Mouse (Mus musculus) neural tube, embryonic 14.5 days (tissue): ENCODE measurements around the gene Gal3st1. TPM values are rescaled to one million over a fixed set of nuclear protein-coding genes. Genes with fewer than 3 reads are reported as not detected.
"Not testable (repeated sequence)": the region's sequence is repeated elsewhere in the genome, so short reads cannot be mapped to it uniquely, and the experiment has no call there.

Experiments used
- ATAC-seq: fragments of 200-750 bp; cut with Nextera tagmentation; 2 replicates; pipeline ENCODE4 v1.8.0; 2017; ENCODE audit warnings: low read depth, mild to moderate bottlenecking, moderate TSS enrichment, moderate library complexity
- H3K27ac ChIP-seq: fragments of 300-500 bp; sonication (generic); 2 replicates; pipeline ENCODE4 v1.5.1; 2014; ENCODE audit warnings: low read depth, mild to moderate bottlenecking, control low read depth, low read length, moderate library complexity, mixed read lengths
- H3K27me3 ChIP-seq: fragments of 300-500 bp; sonication (generic); 2 replicates; pipeline ENCODE4 v1.6.1; 2014; ENCODE audit warnings: low read length; ENCODE audit not compliant: control insufficient read depth, insufficient read depth
- H3K36me3 ChIP-seq: fragments of 300-500 bp; sonication (generic); 2 replicates; pipeline ENCODE4 v1.6.1; 2014; ENCODE audit warnings: low read length, mixed read lengths; ENCODE audit not compliant: control insufficient read depth, insufficient read depth
- H3K4me1 ChIP-seq: fragments of 300-500 bp; sonication (generic); 2 replicates; pipeline ENCODE4 v1.6.1; 2014; ENCODE audit warnings: low read length; ENCODE audit not compliant: control insufficient read depth, insufficient read depth
- H3K4me2 ChIP-seq: fragments of 300-500 bp; sonication (generic); 2 replicates; pipeline ENCODE4 v1.6.1; 2014; ENCODE audit warnings: mild to moderate bottlenecking, low read depth, low read length, control low read depth
- H3K4me3 ChIP-seq: fragments of 300-500 bp; sonication (generic); 2 replicates; pipeline ENCODE4 v1.5.1; 2014; ENCODE audit warnings: low read depth, low read length, control low read depth, mixed read lengths
- H3K9ac ChIP-seq: fragments of 300-500 bp; sonication (generic); replicated peaks from 2 replicates; pipeline ENCODE4 v1.6.1; 2014; ENCODE audit warnings: low read depth, mild to moderate bottlenecking, control low read depth, low read length, mixed read lengths
- H3K9me3 ChIP-seq: fragments of 300-500 bp; sonication (generic); 2 replicates; pipeline ENCODE4 v1.6.1; 2016; ENCODE audit warnings: low read length; ENCODE audit not compliant: control insufficient read depth
- WGBS: fragments of 180-500 bp; shearing (Covaris S2); extraction: QIAGEN DNeasy Blood & Tissue Kit; methylation state at CpG from one replicate; pipeline ENCODE4 v1.1.7; 2014; 5-methylcytosine and 5-hydroxymethylcytosine counted together
- polyA plus RNA-seq: library from polyadenylated mRNA; unstranded; fragments of >200 nt; fragmentation: Nextera tagmentation; extraction: Ambion mirVana; gene quantifications from 2 replicates; pipeline ENCODE4 v1.2.1, GENCODE M21; 2014

Gal3st1 gene
- polyA plus RNA-seq, 1 experiment from 2014 or later = 6.2 TPM

GRCm38 (mm10) chr11:3995511-3995910, 12.1 kb downstream of the Gal3st1 start:
- Histone ChIP-seq H3K9me3 (no peaks in the 10 kb centered on the region), H3K27ac (no peak overlapping the region), H3K4me3 (no peak overlapping the region), H3K4me2 (no peak overlapping the region), H3K4me1 (no peaks in the 10 kb centered on the region), H3K9ac (no peak overlapping the region), H3K36me3 (no peaks in the 10 kb centered on the region), H3K27me3 (peaks cover 25% of the 10 kb centered on the region)
- ATAC-seq = no peak
- WGBS = 90% methylated on average over 5 of the region's 5 CpGs

- no peaks in the 10 kb centered on the region for H3K9me3 ChIP-seq
- H3K27me3 ChIP-seq = peaks cover 25% of the 10 kb centered on the region
- H3K4me2 ChIP-seq = no peak overlapping the region
- H3K36me3 ChIP-seq = no peaks in the 10 kb centered on the region
- H3K4me1 ChIP-seq = no peaks in the 10 kb centered on the region
- ATAC-seq = no peak
- no peak overlapping the region for H3K4me3 ChIP-seq
- no peak overlapping the region for H3K27ac ChIP-seq
- no peak overlapping the region for H3K9ac ChIP-seq
- 87% methylated on average over 3 of the region's 3 CpGs for WGBS
Observed at GRCm38 (mm10) chr11:3996840-3997239, 13.4 kb downstream of the Gal3st1 start.

- no peak overlapping the region for H3K27ac ChIP-seq
- H3K4me3 ChIP-seq = peak overlapping the region; percentile 9; the same call in 1 of the 2 replicates
- no peak for ATAC-seq
- H3K9ac ChIP-seq = no peak overlapping the region
- peak overlapping the region; percentile 36 for H3K4me2 ChIP-seq
- peaks cover 25% of the 10 kb centered on the region for H3K27me3 ChIP-seq
- H3K9me3 ChIP-seq = no peaks in the 10 kb centered on the region
- no peaks in the 10 kb centered on the region for H3K4me1 ChIP-seq
- no peaks in the 10 kb centered on the region for H3K36me3 ChIP-seq
- WGBS = 6% methylated on average over 66 of the region's 66 CpGs
Observed at GRCm38 (mm10) chr11:3997978-3998720, 14.7 kb downstream of the Gal3st1 start.

GRCm38 (mm10) chr11:3999547-3999946, 16.1 kb downstream of the Gal3st1 start:
- Histone ChIP-seq H3K9ac (no peak overlapping the region), H3K4me2 (no peak overlapping the region), H3K4me3 (no peak overlapping the region), H3K27me3 (peaks cover 25% of the 10 kb centered on the region), H3K4me1 (no peaks in the 10 kb centered on the region), H3K9me3 (no peaks in the 10 kb centered on the region), H3K27ac (no peak overlapping the region), H3K36me3 (no peaks in the 10 kb centered on the region)
- 48% methylated on average over 5 of the region's 5 CpGs for WGBS
- no peak for ATAC-seq

GRCm38 (mm10) chr11:4001603-4002002, 18.2 kb downstream of the Gal3st1 start:
- Histone ChIP-seq H3K27me3 (peaks cover 25% of the 10 kb centered on the region), H3K4me3 (no peak overlapping the region), H3K4me1 (no peaks in the 10 kb centered on the region), H3K4me2 (no peak overlapping the region), H3K9me3 (no peaks in the 10 kb centered on the region), H3K9ac (no peak overlapping the region), H3K36me3 (no peaks in the 10 kb centered on the region), H3K27ac (no peak overlapping the region)
- 11% methylated on average over 5 of the region's 5 CpGs for WGBS
- ATAC-seq = no peak

- H3K9me3 ChIP-seq = no peaks in the 10 kb centered on the region
- no peak overlapping the region for H3K9ac ChIP-seq
- no peak overlapping the region for H3K4me2 ChIP-seq
- no peaks in the 10 kb centered on the region for H3K36me3 ChIP-seq
- no peak overlapping the region for H3K27ac ChIP-seq
- H3K4me1 ChIP-seq = no peaks in the 10 kb centered on the region
- H3K27me3 ChIP-seq = no peaks in the 10 kb centered on the region
- ATAC-seq = no peak
- no peak overlapping the region for H3K4me3 ChIP-seq
- 72% methylated on average over 5 of the region's 5 CpGs for WGBS
Observed at GRCm38 (mm10) chr11:4005220-4005805, 21.9 kb downstream of the Gal3st1 start.

- Histone ChIP-seq H3K4me3 (no peak overlapping the region), H3K27me3 (no peaks in the 10 kb centered on the region), H3K4me2 (no peak overlapping the region), H3K4me1 (no peaks in the 10 kb centered on the region), H3K9me3 (no peaks in the 10 kb centered on the region), H3K9ac (no peak overlapping the region), H3K36me3 (no peaks in the 10 kb centered on the region), H3K27ac (no peak overlapping the region)
- WGBS = 86% methylated on average over 3 of the region's 3 CpGs
- no peak for ATAC-seq
Observed at GRCm38 (mm10) chr11:4006462-4006861, 23.0 kb downstream of the Gal3st1 start.

- ATAC-seq = no peak
- 82% methylated on average over 1 of the region's 1 CpGs for WGBS
- no peak overlapping the region for H3K27ac ChIP-seq
- H3K27me3 ChIP-seq = no peaks in the 10 kb centered on the region
- no peak overlapping the region for H3K4me3 ChIP-seq
- no peaks in the 10 kb centered on the region for H3K36me3 ChIP-seq
- H3K4me2 ChIP-seq = no peak overlapping the region
- no peaks in the 10 kb centered on the region for H3K4me1 ChIP-seq
- no peak overlapping the region for H3K9ac ChIP-seq
- 0 out of 2 replicates have a peak, but pooled peaks cover 2% of the 10 kb centered on the region for H3K9me3 ChIP-seq
Observed at GRCm38 (mm10) chr11:4012616-4013015, 29.2 kb downstream of the Gal3st1 start.

GRCm38 (mm10) chr11:4015796-4016195, 32.4 kb downstream of the Gal3st1 start:
- H3K4me2 ChIP-seq, H3K27me3 ChIP-seq, H3K4me1 ChIP-seq, H3K9ac ChIP-seq, H3K9me3 ChIP-seq, ATAC-seq, H3K27ac ChIP-seq, H3K36me3 ChIP-seq, H3K4me3 ChIP-seq: not testable (repeated sequence)
- 88% methylated on average over 14 of the region's 14 CpGs for WGBS
